Mouse (Mus musculus): ENCODE results near the gene Notch2. TPM values are rescaled to one million over a fixed set of nuclear protein-coding genes. Genes with fewer than 3 reads are reported as not detected.
"Not testable (repeated sequence)": the region's sequence is repeated elsewhere in the genome, so short reads cannot be mapped to it uniquely, and the experiment has no call there.

The Notch2 gene
- polyA plus RNA-seq, 1 experiment: 0.05 TPM

DNA sequence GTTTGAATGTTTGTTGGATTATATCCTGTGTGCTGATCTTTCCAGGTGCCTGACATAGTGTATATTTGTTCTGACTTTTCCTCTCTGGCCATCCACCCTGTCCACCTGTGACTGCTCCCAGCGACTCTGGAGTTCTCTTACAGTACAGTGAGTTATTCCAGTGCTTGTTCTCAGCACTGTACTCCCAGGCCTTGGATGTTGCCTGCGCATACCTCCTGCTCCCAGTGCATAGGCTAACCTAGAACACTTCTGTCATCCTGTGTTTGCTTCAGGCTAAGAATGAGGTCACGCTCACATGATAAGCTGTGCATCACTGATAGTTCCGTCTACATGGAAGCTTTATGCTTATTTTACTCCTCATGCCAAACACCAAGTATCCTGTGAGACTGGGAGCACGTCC, 115.4 kb downstream of the Notch2 start:
- no peaks in the 10 kb centered on the region for H3K4me1 ChIP-seq (ENCODE audit: control insufficient read depth)
- H3K4me3 ChIP-seq (replicated peaks): no peak overlapping the region
- H3K9me3 ChIP-seq (ENCODE audit: control insufficient read depth, low read length): no peaks in the 10 kb centered on the region; the same call in 1 of the 2 replicates
- TF ChIP-seq GATA1 (IDR thresholded peaks at IDR 0.05; ENCODE audit: low read length) (no peak), TAL1 (IDR thresholded peaks at IDR 0.05; ENCODE audit: low read length) (no peak)
- H3K36me3 ChIP-seq (ENCODE audit: control insufficient read depth): peaks cover 56% of the 10 kb centered on the region
- no peaks in the 10 kb centered on the region for H3K27me3 ChIP-seq (ENCODE audit: control insufficient read depth)

DNA sequence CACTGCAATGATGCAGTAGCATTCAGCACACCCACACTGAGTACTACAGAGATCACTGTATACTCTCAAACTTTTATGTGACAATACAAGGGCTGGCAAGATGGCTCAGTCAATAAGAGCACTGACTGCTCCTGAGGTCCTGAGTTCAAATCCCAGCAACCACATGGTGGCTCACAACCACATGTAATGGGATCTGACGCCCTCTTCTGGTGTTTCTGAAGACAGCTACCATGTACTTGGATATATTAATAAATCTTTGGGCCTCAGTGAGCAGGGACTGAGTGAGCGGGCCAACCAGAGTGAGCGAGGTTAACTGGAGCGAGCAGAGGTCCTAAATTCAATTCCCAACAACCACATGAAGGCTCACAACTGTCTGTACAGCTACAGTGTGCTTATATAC, 118.8 kb downstream of the Notch2 start:
- not testable (repeated sequence) for H3K4me3 ChIP-seq (replicated peaks); H3K27me3 ChIP-seq (ENCODE audit: control insufficient read depth); H3K4me1 ChIP-seq (ENCODE audit: control insufficient read depth); H3K9me3 ChIP-seq (ENCODE audit: control insufficient read depth, low read length)
- H3K36me3 ChIP-seq (ENCODE audit: control insufficient read depth): peaks cover 60% of the 10 kb centered on the region

DNA sequence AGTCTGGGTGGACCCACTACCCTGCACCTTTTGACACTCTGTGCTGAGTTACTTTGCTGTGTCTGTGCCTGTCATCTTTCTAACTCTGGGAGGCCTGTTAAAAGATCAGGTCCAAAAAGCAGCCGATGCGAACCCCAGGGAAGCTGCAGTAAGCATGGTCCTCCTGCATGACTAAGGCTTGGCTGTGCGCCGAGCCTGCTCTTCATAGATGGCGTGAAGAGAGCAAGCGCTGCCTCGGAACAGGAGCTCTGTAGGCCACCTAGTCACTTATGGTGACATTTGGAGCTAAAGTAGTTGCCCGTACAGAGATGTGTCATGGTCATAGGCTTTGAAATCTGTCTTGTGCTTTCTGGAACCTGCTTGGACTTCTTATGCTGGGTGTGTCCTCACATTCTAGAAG, 119.3 kb downstream of the Notch2 start:
- H3K36me3 ChIP-seq (ENCODE audit: control insufficient read depth): peaks cover 64% of the 10 kb centered on the region
- no peak overlapping the region for H3K4me3 ChIP-seq (replicated peaks)
- H3K27me3 ChIP-seq (ENCODE audit: control insufficient read depth): no peaks in the 10 kb centered on the region
- TF ChIP-seq TAL1 (IDR thresholded peaks at IDR 0.05; ENCODE audit: low read length): no peak
- TF ChIP-seq GATA1 (IDR thresholded peaks at IDR 0.05; ENCODE audit: low read length): no peak
- no peaks in the 10 kb centered on the region; the same call in 1 of the 2 replicates for H3K9me3 ChIP-seq (ENCODE audit: control insufficient read depth, low read length)
- H3K4me1 ChIP-seq (ENCODE audit: control insufficient read depth): no peaks in the 10 kb centered on the region

DNA sequence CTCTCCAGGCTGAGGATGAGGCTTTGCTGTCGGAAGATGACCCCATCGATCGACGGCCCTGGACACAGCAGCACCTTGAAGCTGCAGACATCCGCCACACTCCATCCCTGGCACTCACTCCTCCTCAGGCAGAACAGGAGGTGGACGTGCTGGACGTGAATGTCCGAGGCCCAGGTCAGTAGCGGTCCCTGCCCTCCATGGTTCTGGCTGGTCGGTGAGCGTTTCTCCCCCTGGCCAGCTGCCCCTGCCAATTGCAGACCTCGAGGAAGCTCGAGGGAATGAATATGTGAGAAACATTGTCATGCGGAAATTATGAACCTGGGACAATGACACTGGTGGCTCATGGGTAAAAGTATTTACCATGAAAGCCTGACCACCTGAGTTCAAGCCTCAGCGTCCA, 128.1 kb downstream of the Notch2 start:
- Histone ChIP-seq H3K4me3 (replicated peaks) (no peak overlapping the region), H3K36me3 (ENCODE audit: control insufficient read depth) (peaks cover 86% of the 10 kb centered on the region), H3K4me1 (ENCODE audit: control insufficient read depth) (no peaks in the 10 kb centered on the region), H3K9me3 (ENCODE audit: control insufficient read depth, low read length) (no peaks in the 10 kb centered on the region), H3K27me3 (ENCODE audit: control insufficient read depth) (no peaks in the 10 kb centered on the region)
- TF ChIP-seq GATA1 (IDR thresholded peaks at IDR 0.05; ENCODE audit: low read length): no peak
- TF ChIP-seq TAL1 (IDR thresholded peaks at IDR 0.05; ENCODE audit: low read length): no peak

DNA sequence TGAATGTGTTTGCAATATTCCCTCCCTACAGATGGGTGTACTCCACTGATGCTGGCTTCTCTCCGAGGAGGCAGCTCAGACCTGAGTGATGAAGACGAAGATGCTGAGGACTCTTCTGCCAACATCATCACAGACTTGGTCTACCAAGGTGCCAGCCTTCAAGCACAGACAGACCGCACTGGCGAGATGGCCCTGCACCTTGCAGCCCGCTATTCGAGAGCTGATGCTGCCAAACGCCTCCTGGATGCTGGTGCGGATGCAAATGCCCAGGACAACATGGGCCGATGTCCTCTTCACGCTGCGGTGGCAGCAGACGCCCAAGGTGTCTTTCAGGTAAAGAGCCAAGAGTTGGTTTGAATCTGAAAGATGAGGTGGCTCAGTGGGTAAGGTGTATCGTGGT, 129.5 kb downstream of the Notch2 start:
- Histone ChIP-seq H3K4me3 (replicated peaks) (no peak overlapping the region), H3K9me3 (ENCODE audit: control insufficient read depth, low read length) (no peaks in the 10 kb centered on the region), H3K27me3 (ENCODE audit: control insufficient read depth) (no peaks in the 10 kb centered on the region), H3K36me3 (ENCODE audit: control insufficient read depth) (peaks cover 89% of the 10 kb centered on the region), H3K4me1 (ENCODE audit: control insufficient read depth) (no peaks in the 10 kb centered on the region)
- TF ChIP-seq GATA1 (IDR thresholded peaks at IDR 0.05; ENCODE audit: low read length): no peak
- no peak for TF ChIP-seq TAL1 (IDR thresholded peaks at IDR 0.05; ENCODE audit: low read length)

DNA sequence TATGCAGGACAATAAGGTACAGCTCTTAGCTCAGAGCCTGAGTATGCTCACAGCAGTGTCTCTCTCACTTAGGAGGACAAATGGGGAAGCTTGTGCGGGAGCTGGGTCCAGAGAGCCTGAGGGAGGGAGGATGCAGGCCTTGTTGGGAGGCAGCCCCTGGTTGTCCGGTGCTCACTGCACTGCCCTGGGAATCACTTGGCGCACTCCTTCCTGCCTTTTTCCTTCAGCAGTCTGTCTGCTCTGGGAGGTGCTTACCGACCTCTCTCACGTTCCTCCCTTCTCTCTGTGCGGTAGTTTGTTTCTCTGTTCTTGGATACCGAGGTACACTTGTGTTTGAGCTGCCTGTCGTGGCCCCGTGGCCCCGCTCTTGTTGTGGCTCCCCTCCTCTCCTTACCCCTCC, 131.9 kb downstream of the Notch2 start:
- Histone ChIP-seq H3K4me3 (replicated peaks) (no peak overlapping the region), H3K36me3 (ENCODE audit: control insufficient read depth) (peaks cover 76% of the 10 kb centered on the region), H3K9me3 (ENCODE audit: control insufficient read depth, low read length) (no peaks in the 10 kb centered on the region)

DNA sequence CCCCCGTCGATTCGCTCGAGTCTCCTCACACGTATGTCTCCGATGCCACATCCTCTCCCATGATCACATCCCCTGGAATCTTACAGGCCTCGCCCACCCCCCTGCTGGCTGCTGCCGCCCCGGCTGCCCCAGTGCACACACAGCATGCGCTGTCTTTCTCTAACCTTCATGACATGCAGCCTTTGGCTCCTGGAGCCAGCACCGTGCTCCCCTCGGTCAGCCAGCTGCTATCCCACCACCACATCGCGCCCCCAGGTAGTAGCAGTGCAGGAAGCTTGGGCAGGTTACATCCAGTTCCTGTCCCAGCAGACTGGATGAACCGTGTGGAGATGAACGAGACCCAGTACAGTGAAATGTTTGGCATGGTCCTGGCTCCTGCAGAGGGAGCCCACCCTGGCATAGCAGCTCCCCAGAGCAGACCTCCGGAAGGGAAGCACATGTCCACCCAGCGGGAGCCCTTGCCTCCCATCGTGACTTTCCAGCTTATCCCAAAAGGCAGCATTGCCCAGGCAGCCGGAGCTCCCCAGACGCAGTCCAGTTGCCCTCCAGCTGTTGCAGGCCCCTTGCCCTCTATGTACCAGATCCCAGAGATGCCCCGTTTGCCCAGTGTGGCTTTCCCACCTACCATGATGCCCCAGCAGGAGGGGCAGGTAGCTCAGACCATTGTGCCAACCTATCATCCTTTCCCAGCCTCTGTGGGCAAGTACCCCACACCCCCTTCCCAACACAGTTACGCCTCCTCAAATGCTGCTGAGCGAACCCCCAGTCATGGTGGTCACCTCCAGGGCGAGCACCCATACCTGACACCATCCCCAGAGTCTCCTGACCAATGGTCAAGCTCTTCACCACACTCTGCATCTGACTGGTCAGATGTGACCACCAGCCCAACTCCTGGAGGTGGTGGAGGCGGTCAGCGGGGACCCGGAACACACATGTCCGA, 133.4 kb downstream of the Notch2 start:
- Histone ChIP-seq H3K4me3 (replicated peaks) (no peak overlapping the region), H3K36me3 (ENCODE audit: control insufficient read depth) (peaks cover 65% of the 10 kb centered on the region), H3K27me3 (ENCODE audit: control insufficient read depth) (no peaks in the 10 kb centered on the region), H3K9me3 (ENCODE audit: control insufficient read depth, low read length) (no peaks in the 10 kb centered on the region), H3K4me1 (ENCODE audit: control insufficient read depth) (no peaks in the 10 kb centered on the region)
- TF ChIP-seq GATA1 (IDR thresholded peaks at IDR 0.05; ENCODE audit: low read length): no peak
- TF ChIP-seq TAL1 (IDR thresholded peaks at IDR 0.05; ENCODE audit: low read length): no peak

More for the DNA sequence above, 131.9 kb downstream of the Notch2 start:
- no peaks in the 10 kb centered on the region for H3K27me3 ChIP-seq (ENCODE audit: control insufficient read depth)
- H3K4me1 ChIP-seq (ENCODE audit: control insufficient read depth): no peaks in the 10 kb centered on the region
- TF ChIP-seq TAL1 (IDR thresholded peaks at IDR 0.05; ENCODE audit: low read length) (no peak), GATA1 (IDR thresholded peaks at IDR 0.05; ENCODE audit: low read length) (no peak)

DNA sequence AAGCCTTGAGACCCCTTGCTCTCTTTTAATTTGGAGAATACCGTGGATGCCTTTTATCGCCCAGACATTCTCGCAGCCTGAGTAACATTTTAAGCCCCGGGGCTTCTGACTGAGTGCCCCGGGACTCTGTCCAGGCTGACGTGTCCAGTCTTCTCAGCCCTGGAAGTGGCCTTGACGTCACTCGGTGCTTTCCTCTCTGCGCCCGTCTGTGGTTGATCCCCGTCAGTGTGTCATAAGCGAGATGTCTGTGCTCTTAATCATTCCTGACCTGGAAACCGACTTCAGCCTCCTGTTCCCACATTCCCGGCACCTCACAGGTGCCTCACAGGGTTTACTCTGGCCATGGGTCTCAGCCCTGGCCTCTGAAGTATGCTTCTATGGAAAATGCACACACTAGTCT, 134.4 kb downstream of the Notch2 start:
- Histone ChIP-seq H3K4me1 (ENCODE audit: control insufficient read depth) (no peaks in the 10 kb centered on the region), H3K27me3 (ENCODE audit: control insufficient read depth) (no peaks in the 10 kb centered on the region), H3K9me3 (ENCODE audit: control insufficient read depth, low read length) (no peaks in the 10 kb centered on the region), H3K4me3 (replicated peaks) (no peak overlapping the region), H3K36me3 (ENCODE audit: control insufficient read depth) (peaks cover 55% of the 10 kb centered on the region)
- TF ChIP-seq TAL1 (IDR thresholded peaks at IDR 0.05; ENCODE audit: low read length) (no peak), GATA1 (IDR thresholded peaks at IDR 0.05; ENCODE audit: low read length) (no peak)

DNA sequence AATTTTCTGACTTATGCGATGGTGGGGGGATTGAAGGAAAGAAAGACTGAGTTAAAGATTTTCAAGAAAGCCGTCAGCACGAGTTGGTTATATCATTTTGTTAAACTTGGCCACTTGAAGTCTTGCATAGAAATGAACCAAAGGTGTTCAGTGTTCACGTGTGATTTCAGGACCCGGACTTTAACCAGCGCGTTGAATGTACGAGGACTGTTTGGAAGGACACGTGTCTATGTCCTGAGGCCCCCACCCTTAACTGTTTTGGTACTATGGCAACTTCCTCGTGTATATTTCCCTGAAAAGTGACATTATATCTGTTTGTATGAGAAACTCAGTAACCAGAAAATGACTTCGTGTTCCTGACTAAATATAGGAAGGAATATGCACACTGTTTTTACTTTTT, 136.6 kb downstream of the Notch2 start:
- peaks cover 35% of the 10 kb centered on the region for H3K36me3 ChIP-seq (ENCODE audit: control insufficient read depth)
- H3K4me3 ChIP-seq (replicated peaks): no peak overlapping the region
- H3K4me1 ChIP-seq (ENCODE audit: control insufficient read depth): no peaks in the 10 kb centered on the region
- H3K9me3 ChIP-seq (ENCODE audit: control insufficient read depth, low read length): no peaks in the 10 kb centered on the region
- TF ChIP-seq TAL1 (IDR thresholded peaks at IDR 0.05; ENCODE audit: low read length) (no peak), GATA1 (IDR thresholded peaks at IDR 0.05; ENCODE audit: low read length) (no peak)
- H3K27me3 ChIP-seq (ENCODE audit: control insufficient read depth): no peaks in the 10 kb centered on the region

Data from erythroblast, embryonic 14.5 days (primary cell).